Mouse (Mus musculus): ENCODE data around the gene Itga2.

The Itga2 gene

DNA sequence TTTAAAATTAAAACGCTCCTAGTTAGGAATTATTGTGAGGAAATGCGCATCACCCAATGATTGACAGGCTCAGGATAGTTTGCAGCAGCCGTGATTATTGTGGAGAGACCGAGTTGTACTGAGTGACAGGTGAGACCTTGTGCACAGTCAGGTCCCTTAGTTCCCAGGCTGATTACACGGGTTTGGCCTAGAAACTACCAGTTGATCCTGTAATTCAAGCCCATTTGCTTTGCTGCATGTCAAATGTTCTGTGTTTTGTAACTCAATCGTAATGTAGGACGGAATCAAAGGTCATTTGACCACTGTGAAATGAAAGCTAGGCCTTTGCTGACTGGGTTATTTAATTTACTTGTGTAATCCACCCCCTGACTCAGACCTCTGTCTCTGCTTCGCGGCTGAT lies 113.4 kb downstream of the Itga2 start:
- no peak for DNase-seq (ENCODE audit: low spot score)

DNA sequence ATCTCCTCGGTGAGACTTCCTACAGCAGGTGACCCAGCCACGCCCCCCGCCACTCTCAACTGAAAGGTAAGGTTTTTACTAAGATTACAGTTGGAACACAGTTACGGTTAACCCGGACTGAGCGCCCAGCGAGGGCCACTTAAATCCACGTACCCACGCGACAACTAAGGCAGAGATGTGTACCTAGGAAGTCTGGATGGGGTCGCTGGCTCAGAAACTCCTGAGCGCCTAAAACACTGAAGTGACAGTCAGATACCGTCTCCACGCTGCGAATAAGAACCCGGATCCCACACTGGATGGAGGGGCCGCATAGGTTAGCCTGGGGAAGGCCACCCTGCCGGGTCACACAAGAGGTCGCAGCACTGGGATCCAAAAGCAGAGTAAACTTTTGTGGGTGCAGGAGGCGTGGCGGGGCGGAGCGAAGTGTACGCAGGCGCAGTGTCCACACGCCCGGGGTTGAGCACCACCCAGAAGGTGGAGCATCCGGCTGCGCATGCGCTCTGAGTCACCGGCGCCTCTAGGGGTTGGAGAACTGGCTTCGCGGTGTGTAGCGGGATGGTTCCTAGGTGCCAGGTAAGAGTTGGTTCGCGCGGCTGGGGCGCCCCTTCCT lies 114.0 kb downstream of the Itga2 start, which contains the start of gene Mocs2:
Gene Mocs2 (plus strand): TSS at position 486 of the 610 bp plus-strand sequence.
- peak; percentile 69 for DNase-seq (ENCODE audit: low spot score)

DNA sequence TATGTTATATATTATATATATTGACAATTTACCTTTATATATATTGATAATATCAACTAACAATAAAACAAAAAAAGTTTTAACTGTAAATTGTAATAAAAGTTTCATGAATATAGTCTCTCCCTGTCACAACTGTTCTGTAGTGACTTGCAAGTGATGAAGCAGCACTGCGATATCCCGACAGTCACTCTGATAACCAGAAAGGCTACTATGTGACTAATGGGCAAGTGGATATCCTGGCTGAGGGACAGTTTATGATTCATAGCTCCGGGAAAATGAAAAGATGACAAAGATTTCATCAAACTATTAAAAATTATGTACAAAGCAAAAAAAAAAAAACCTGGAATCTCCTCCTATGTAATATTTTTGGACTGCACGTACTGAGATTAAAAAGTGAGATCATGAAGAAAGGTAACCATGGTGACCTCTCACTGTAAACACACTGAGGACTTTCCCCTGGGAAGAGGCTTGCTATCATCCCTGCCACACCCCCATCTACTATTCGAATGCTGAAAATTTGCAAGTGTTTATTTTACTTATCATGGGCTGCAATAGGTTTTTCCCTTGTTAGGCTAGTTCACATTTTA lies 122.2 kb downstream of the Itga2 start:
- no peak for DNase-seq (ENCODE audit: low spot score)

DNA sequence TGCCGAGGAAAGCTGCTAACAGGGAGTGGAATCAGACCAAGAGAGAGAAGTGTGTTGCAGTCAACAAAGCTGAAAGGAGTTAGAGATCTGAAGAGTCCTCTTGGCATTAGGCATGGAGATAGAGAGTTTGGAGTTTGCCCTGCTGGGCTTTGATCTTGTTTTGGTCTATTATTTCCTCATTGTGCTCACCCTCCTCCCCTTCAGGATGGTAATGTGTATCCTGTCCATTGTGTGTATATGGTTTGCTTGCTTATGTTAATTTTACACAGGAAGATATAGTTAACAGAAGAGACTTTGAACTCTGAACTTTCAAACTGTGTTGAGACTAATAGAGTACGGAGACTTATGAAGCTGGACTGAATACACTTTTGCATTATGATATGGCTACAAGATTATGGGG lies 128.9 kb downstream of the Itga2 start:
- DNase-seq (ENCODE audit: low spot score): no peak

DNA sequence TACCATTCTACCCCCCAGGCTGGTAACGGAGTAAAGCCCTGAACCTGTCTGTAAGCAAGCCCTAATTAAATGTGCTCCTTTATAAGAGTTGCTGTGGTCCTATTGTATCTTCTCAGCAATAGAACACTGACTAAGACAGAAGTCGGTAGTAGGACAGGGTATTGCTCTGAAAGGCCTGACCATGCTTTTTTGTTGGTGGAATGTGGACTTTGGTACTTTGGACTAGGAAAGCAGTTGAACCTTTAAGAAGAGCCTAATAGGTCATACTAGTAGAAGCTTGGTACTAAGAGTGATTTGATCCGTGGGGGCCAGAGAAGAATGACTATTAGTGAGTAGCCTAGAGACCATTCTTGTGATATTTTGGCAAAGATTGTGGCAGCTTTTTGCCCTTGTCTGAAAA lies 130.0 kb downstream of the Itga2 start:
- no peak for DNase-seq (ENCODE audit: low spot score)

DNA sequence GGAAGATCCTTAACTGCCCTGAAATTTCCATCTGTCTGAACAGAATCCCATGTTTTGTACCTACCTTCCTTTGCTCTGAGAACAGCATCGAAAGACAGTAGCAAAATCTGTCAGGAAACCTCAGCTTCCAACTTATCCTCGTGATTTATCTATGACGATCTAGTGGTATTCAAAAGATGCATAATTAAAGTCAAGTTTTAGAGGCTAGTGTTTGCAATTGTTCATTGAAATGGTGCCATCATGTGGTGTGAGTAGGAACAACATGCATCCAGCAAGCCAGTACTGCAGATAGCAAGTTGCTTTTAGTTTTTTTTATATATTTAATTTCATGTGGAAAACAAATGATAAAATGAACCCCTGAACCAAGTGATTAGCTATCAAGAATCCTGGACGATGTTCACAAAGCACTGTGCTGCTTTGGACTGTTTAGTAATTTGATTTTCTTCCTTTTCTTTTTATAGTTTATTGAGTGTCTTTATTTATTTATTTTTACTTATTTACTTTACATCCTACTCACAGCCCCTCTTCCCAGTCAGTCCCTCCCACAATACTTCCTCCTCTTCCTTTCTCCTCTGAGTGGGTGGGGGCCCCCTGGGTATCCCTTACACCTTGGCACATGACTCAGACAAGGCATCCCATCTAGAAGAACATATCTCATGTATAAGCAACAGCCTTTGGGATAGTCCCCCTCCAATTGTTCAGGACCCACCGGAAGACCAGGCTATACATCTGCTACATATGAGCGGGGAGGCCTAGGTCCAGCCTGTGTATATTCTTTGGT lies 138.5 kb downstream of the Itga2 start:
- DNase-seq (ENCODE audit: low spot score): peak; percentile 78

DNA sequence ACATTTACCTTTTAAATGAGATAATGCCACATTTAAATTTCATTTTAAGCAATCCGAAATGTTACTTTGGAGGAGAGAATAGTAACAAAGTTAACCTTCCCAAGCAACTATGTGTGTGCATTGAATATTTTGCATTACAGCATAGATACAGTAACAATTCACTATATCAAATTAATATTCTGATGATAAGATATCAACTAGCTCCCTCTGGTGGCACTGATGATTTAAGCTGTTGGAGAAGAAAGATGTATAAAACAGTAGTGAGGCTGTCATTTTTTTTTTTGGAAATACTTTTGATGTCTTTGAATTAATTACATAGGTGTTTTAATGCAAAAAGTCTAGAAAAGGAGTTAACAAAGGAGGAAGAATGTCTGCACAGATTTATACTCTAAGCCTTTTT lies 140.4 kb downstream of the Itga2 start:
- peak; percentile 43 for DNase-seq (ENCODE audit: low spot score)

All from layer of hippocampus, adult 9-10 months (tissue).